Mouse (Mus musculus) lung, embryonic 14.5 days (tissue): ENCODE results near the gene Grb2. TPM values are rescaled to one million over a fixed set of nuclear protein-coding genes. Genes with fewer than 3 reads are reported as not detected.

Experiments
- ATAC-seq: fragments of 200-750 bp; cut with Nextera tagmentation; 2 replicates; pipeline ENCODE4 v1.8.0; 2017; ENCODE audit warnings: mild to moderate bottlenecking, moderate TSS enrichment, moderate library complexity; ENCODE audit not compliant: insufficient read depth
- DNase-seq: peaks from one replicate; pipeline ENCODE4 v3.0.0-alpha.2; 2015
- H3K27ac ChIP-seq: fragments of 300-500 bp; sonication (generic); 2 replicates; pipeline ENCODE4 v1.5.1; 2014; ENCODE audit warnings: low read depth, mild to moderate bottlenecking, moderate library complexity
- H3K27me3 ChIP-seq: fragments of 300-500 bp; sonication (generic); 2 replicates; pipeline ENCODE4 v1.6.1; 2014; ENCODE audit warnings: low read length, control low read depth; ENCODE audit not compliant: insufficient read depth
- H3K36me3 ChIP-seq: fragments of 300-500 bp; sonication (generic); 2 replicates; pipeline ENCODE4 v1.6.1; 2014; ENCODE audit warnings: control low read depth; ENCODE audit not compliant: insufficient read depth
- H3K4me1 ChIP-seq: fragments of 300-500 bp; sonication (generic); 2 replicates; pipeline ENCODE4 v1.6.1; 2014; ENCODE audit warnings: antibody characterized with exemption, control low read depth; ENCODE audit not compliant: insufficient read depth
- H3K4me2 ChIP-seq: fragments of 300-500 bp; sonication (generic); 2 replicates; pipeline ENCODE4 v1.6.1; 2014; ENCODE audit warnings: mild to moderate bottlenecking
- H3K4me3 ChIP-seq: fragments of 300-500 bp; sonication (generic); 2 replicates; pipeline ENCODE4 v1.5.1; 2014; ENCODE audit warnings: low read depth, low read length
- H3K9ac ChIP-seq: fragments of 300-500 bp; sonication (generic); 2 replicates; pipeline ENCODE4 v1.6.1; 2014
- H3K9me3 ChIP-seq: fragments of 300-500 bp; sonication (generic); 2 replicates; pipeline ENCODE4 v1.6.1; 2016; ENCODE audit warnings: low read depth, low read length, control low read depth
- CTCF ChIP-seq: IDR thresholded peaks from 2 replicates; pipeline ENCODE4 v1.5.1; 2016; ENCODE audit warnings: antibody characterized with exemption, low read depth
- WGBS: fragments of 180-500 bp; shearing (Covaris S2); extraction: QIAGEN DNeasy Blood & Tissue Kit; methylation state at CpG from one replicate; pipeline ENCODE4 v1.1.7; 2014; 5-methylcytosine and 5-hydroxymethylcytosine counted together
- polyA plus RNA-seq: library from polyadenylated mRNA; unstranded; fragments of >200 nt; fragmentation: Nextera tagmentation; extraction: Ambion mirVana; gene quantifications from 2 replicates; pipeline ENCODE4 v1.2.1, GENCODE M21; 2014

Gene Grb2
- 41.5 and 48.7 TPM in 2 replicates for polyA plus RNA-seq

GRCm38 (mm10) chr11:115708209-115708876 lies at the start of gene Grb2:
Gene Grb2 (minus strand): TSS chr11:115708597.
- 0% methylated on average over 63 of the region's 91 CpGs for WGBS
- Histone ChIP-seq H3K27me3 (no peaks in the 10 kb centered on the region), H3K4me2 (peak within 1 kb of the TSS; percentile 89), H3K27ac (peak within 1 kb of the TSS; percentile 90), H3K9ac (peak within 1 kb of the TSS; percentile 96), H3K9me3 (no peaks in the 10 kb centered on the region), H3K4me3 (peak within 1 kb of the TSS; percentile 99), H3K36me3 (no peaks in the 10 kb centered on the region), H3K4me1 (0 out of 2 replicates have a peak, but pooled peaks cover 3% of the 10 kb centered on the region)
- TF ChIP-seq CTCF = no peak
- peak; percentile 98 for DNase-seq
- peak; percentile 96 for ATAC-seq

- WGBS = 62% methylated on average over 4 of the region's 4 CpGs
Observed at GRCm38 (mm10) chr11:115753485-115753884, 45.1 kb upstream of the Grb2 start.

GRCm38 (mm10) chr11:115752653-115753052 lies 44.3 kb upstream of the Grb2 start:
- no peak overlapping the region for H3K4me3 ChIP-seq
- H3K9ac ChIP-seq = no peak overlapping the region
- no peaks in the 10 kb centered on the region for H3K27me3 ChIP-seq
- no peaks in the 10 kb centered on the region for H3K4me1 ChIP-seq
- WGBS = 75% methylated on average over 7 of the region's 7 CpGs
- no peaks in the 10 kb centered on the region for H3K9me3 ChIP-seq
- no peak for TF ChIP-seq CTCF
- no peaks in the 10 kb centered on the region for H3K36me3 ChIP-seq
- DNase-seq (no peak), ATAC-seq (no peak)
- H3K4me2 ChIP-seq = no peak overlapping the region
- no peak overlapping the region for H3K27ac ChIP-seq

More at GRCm38 (mm10) chr11:115753485-115753884, 45.1 kb upstream of the Grb2 start:
- Histone ChIP-seq H3K36me3 (no peaks in the 10 kb centered on the region), H3K9me3 (no peaks in the 10 kb centered on the region), H3K9ac (no peak overlapping the region), H3K27ac (no peak overlapping the region), H3K4me2 (no peak overlapping the region), H3K4me3 (no peak overlapping the region), H3K27me3 (no peaks in the 10 kb centered on the region), H3K4me1 (no peaks in the 10 kb centered on the region)
- no peak for DNase-seq
- TF ChIP-seq CTCF = no peak
- no peak for ATAC-seq

GRCm38 (mm10) chr11:115751725-115752124 lies 43.3 kb upstream of the Grb2 start:
- no peaks in the 10 kb centered on the region for H3K36me3 ChIP-seq
- H3K9ac ChIP-seq = no peak overlapping the region
- no peak overlapping the region for H3K4me2 ChIP-seq
- no peaks in the 10 kb centered on the region for H3K27me3 ChIP-seq
- no peak for TF ChIP-seq CTCF
- H3K4me1 ChIP-seq = no peaks in the 10 kb centered on the region
- H3K4me3 ChIP-seq = no peak overlapping the region
- ATAC-seq = no peak
- H3K9me3 ChIP-seq = no peaks in the 10 kb centered on the region
- 59% methylated on average over 2 of the region's 2 CpGs for WGBS
- no peak overlapping the region for H3K27ac ChIP-seq
- DNase-seq = no peak

- no peaks in the 10 kb centered on the region for H3K27me3 ChIP-seq
- ATAC-seq (no peak), DNase-seq (no peak)
- H3K36me3 ChIP-seq = no peaks in the 10 kb centered on the region
- no peak overlapping the region for H3K27ac ChIP-seq
- H3K4me3 ChIP-seq = no peak overlapping the region
- H3K9ac ChIP-seq = no peak overlapping the region
- WGBS = 85% methylated on average over 5 of the region's 5 CpGs
- H3K4me1 ChIP-seq = no peaks in the 10 kb centered on the region
- H3K9me3 ChIP-seq = no peaks in the 10 kb centered on the region
- no peak for TF ChIP-seq CTCF
- H3K4me2 ChIP-seq = no peak overlapping the region
Observed at GRCm38 (mm10) chr11:115749834-115750233, 41.4 kb upstream of the Grb2 start.

GRCm38 (mm10) chr11:115747351-115747750 lies 39.0 kb upstream of the Grb2 start:
- no peak for ATAC-seq
- DNase-seq = no peak
- WGBS = 7% methylated on average over 11 of the region's 15 CpGs
- no peaks in the 10 kb centered on the region for H3K9me3 ChIP-seq
- H3K4me3 ChIP-seq = no peak overlapping the region
- H3K4me1 ChIP-seq = no peaks in the 10 kb centered on the region
- H3K4me2 ChIP-seq = peak overlapping the region; percentile 32
- no peak overlapping the region for H3K27ac ChIP-seq
- no peaks in the 10 kb centered on the region for H3K27me3 ChIP-seq
- H3K9ac ChIP-seq = peak overlapping the region; percentile 11; the same call in 1 of the 2 replicates
- no peaks in the 10 kb centered on the region for H3K36me3 ChIP-seq
- TF ChIP-seq CTCF = no peak

- Histone ChIP-seq H3K9me3 (no peaks in the 10 kb centered on the region), H3K36me3 (no peaks in the 10 kb centered on the region), H3K9ac (peak overlapping the region; percentile 11; the same call in 1 of the 2 replicates), H3K27me3 (no peaks in the 10 kb centered on the region), H3K4me1 (no peaks in the 10 kb centered on the region), H3K4me2 (peak overlapping the region; percentile 32), H3K4me3 (no peak overlapping the region), H3K27ac (peak overlapping the region; percentile 24; the same call in 1 of the 2 replicates)
- no peak for DNase-seq
- WGBS = 23% methylated on average over 8 of the region's 8 CpGs
- TF ChIP-seq CTCF = no peak
- ATAC-seq = no peak
Observed at GRCm38 (mm10) chr11:115746762-115747161, 38.4 kb upstream of the Grb2 start.
